Mouse (Mus musculus) heart, embryonic 16.5 days (tissue): Measurements from ENCODE around the gene Gnat2. TPM values are rescaled to one million over a fixed set of nuclear protein-coding genes. Genes with fewer than 3 reads are reported as not detected.

Source experiments
- ATAC-seq: fragments of 200-750 bp; cut with Nextera tagmentation; replicated peaks from 2 replicates; pipeline ENCODE4 v1.8.0; 2017; ENCODE audit warnings: moderate number of reproducible peaks; ENCODE audit not compliant: insufficient read depth, low FRiP score; ENCODE audit errors: extremely low read depth
- H3K27ac ChIP-seq: fragments of 300-500 bp; sonication (generic); 2 replicates; pipeline ENCODE4 v1.5.1; 2014; ENCODE audit warnings: mild to moderate bottlenecking, low read length, control low read depth, moderate library complexity
- H3K27me3 ChIP-seq: fragments of 300-500 bp; sonication (generic); 2 replicates; pipeline ENCODE4 v1.6.1; 2014; ENCODE audit warnings: low read length, mixed read lengths; ENCODE audit not compliant: control insufficient read depth, insufficient read depth
- H3K36me3 ChIP-seq: fragments of 300-500 bp; sonication (generic); 2 replicates; pipeline ENCODE4 v1.6.1; 2014; ENCODE audit not compliant: control insufficient read depth, insufficient read depth
- H3K4me1 ChIP-seq: fragments of 300-500 bp; sonication (generic); 2 replicates; pipeline ENCODE4 v1.6.1; 2014; ENCODE audit warnings: low read length, mixed read lengths; ENCODE audit not compliant: control insufficient read depth, insufficient read depth
- H3K4me2 ChIP-seq: fragments of 300-500 bp; sonication (generic); 2 replicates; pipeline ENCODE4 v1.6.1; 2014; ENCODE audit warnings: low read depth, mild to moderate bottlenecking, control low read depth, low read length
- H3K4me3 ChIP-seq: fragments of 300-500 bp; sonication (generic); 2 replicates; pipeline ENCODE4 v1.5.1; 2014; ENCODE audit warnings: mild to moderate bottlenecking, control low read depth, low read length
- H3K9ac ChIP-seq: fragments of 300-500 bp; sonication (generic); 2 replicates; pipeline ENCODE4 v1.6.1; 2014; ENCODE audit warnings: low read length, control low read depth
- H3K9me3 ChIP-seq: fragments of 300-500 bp; sonication (generic); replicated peaks from 2 replicates; pipeline ENCODE4 v1.6.1; 2016; ENCODE audit warnings: low read length; ENCODE audit not compliant: control insufficient read depth
- WGBS: fragments of 180-500 bp; shearing (Covaris S2); extraction: QIAGEN DNeasy Blood & Tissue Kit; methylation state at CpG from one replicate; pipeline ENCODE4 v1.1.7; 2014; 5-methylcytosine and 5-hydroxymethylcytosine counted together
- polyA plus RNA-seq: library from polyadenylated mRNA; unstranded; fragments of >200 nt; fragmentation: Nextera tagmentation; extraction: Ambion mirVana; gene quantifications from 2 replicates; pipeline ENCODE4 v1.2.1, GENCODE M21; 2015

Gnat2 gene
- polyA plus RNA-seq, 1 experiment from 2014 or later: 0.71 TPM

DNA sequence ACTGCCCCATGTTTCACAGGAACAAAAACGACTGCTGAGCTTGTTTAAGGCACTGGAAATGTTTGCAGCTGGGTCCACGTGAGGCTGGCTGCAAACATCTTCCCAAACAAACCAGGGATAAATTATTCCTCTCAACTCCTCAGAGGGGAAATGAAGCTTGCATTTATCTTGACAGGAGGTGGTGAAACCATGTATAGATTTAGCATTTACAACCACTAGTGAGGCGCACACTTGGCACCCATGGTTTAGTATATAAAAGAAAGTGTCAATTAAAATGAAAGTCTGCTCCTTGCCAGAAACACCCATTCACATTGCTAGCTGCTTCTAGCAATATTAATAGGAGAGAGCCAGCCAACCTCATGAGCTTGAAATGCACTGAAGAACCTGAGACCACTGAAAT lies 9.0 kb downstream of the Gnat2 start:
- Histone ChIP-seq H3K27me3 (no peaks in the 10 kb centered on the region), H3K27ac (no peak overlapping the region), H3K4me1 (peaks cover 5% of the 10 kb centered on the region; the same call in 1 of the 2 replicates), H3K9ac (no peak overlapping the region), H3K9me3 (no peaks in the 10 kb centered on the region), H3K4me3 (no peak overlapping the region), H3K4me2 (no peak overlapping the region), H3K36me3 (peaks cover 4% of the 10 kb centered on the region; the same call in 1 of the 2 replicates)
- WGBS: 40% methylated on average over 3 of the region's 3 CpGs
- no peak for ATAC-seq

DNA sequence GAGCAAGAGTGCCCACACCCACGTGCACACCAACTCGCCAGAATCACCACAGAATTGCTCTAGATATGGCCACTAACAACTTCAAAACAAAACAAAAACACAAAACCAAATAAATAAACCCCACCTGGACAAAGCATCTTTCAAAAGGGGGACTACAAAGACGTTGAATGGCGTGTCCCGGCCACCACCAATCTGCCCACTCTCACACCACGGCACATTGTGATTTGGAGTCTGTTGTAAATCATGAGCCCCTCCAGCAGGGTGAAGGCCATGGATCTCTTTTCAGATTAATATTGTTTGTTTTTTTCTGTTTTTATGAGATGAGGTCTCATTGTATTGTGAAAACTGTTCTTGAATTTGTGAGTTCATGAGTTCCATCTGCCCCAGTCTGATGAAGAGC lies 9.5 kb downstream of the Gnat2 start:
- Histone ChIP-seq H3K9ac (no peak overlapping the region), H3K27ac (no peak overlapping the region), H3K4me1 (peaks cover 5% of the 10 kb centered on the region; the same call in 1 of the 2 replicates), H3K4me2 (no peak overlapping the region), H3K9me3 (no peaks in the 10 kb centered on the region), H3K27me3 (no peaks in the 10 kb centered on the region), H3K36me3 (peaks cover 4% of the 10 kb centered on the region; the same call in 1 of the 2 replicates), H3K4me3 (no peak overlapping the region)
- WGBS: 89% methylated on average over 6 of the region's 6 CpGs
- no peak for ATAC-seq

DNA sequence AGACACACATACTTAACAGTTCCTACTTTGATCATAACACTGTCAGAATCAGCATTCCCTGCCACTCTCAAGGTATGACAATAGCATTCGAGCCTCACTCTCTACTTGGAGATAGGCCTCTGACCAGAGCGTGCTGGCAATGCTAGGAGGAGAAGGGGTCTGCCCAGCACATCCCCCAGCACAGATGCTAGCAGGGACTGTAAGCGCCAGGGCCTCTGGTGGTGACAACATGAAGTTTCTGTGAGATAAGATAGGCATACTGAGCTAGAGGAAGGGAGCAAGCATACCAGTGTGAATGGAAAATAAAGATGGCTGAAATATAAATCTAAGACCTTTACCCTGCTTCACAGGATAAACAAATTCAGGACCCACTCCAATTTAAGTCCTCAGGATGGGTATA lies 12.7 kb downstream of the Gnat2 start:
- no peak overlapping the region for H3K27ac ChIP-seq
- 27% methylated on average over 3 of the region's 3 CpGs for WGBS
- H3K4me1 ChIP-seq: peaks cover 5% of the 10 kb centered on the region; the same call in 1 of the 2 replicates
- no peak overlapping the region for H3K4me2 ChIP-seq
- no peaks in the 10 kb centered on the region for H3K9me3 ChIP-seq
- no peak overlapping the region for H3K9ac ChIP-seq
- peaks cover 28% of the 10 kb centered on the region for H3K36me3 ChIP-seq
- no peaks in the 10 kb centered on the region for H3K27me3 ChIP-seq
- peak; percentile 82 for ATAC-seq
- no peak overlapping the region for H3K4me3 ChIP-seq

DNA sequence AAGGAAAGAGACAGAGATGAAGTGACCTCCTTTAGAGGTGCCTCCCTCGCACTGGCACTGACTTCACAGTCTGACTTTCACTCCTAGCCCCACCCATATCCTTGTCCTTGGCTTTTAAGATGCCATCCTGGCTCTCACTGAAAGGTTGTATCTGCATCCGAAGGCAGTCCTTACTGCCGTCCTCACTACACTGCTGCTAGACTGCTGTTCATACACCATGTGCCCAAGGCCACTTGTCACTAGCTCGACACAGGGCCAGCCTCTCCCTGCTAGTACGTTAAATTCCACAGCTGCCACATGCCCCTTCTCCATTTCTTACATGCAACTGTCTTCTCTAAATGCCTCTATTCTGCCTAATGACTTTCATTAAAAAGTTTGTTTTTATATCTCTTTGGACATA lies 18.7 kb downstream of the Gnat2 start:
- no peak for ATAC-seq
- 72% methylated on average over 5 of the region's 5 CpGs for WGBS
- H3K9me3 ChIP-seq: no peaks in the 10 kb centered on the region
- H3K27me3 ChIP-seq: no peaks in the 10 kb centered on the region
- no peaks in the 10 kb centered on the region for H3K4me1 ChIP-seq
- H3K9ac ChIP-seq: no peak overlapping the region
- H3K27ac ChIP-seq: no peak overlapping the region
- peaks cover 47% of the 10 kb centered on the region for H3K36me3 ChIP-seq
- no peak overlapping the region for H3K4me2 ChIP-seq
- H3K4me3 ChIP-seq: no peak overlapping the region

DNA sequence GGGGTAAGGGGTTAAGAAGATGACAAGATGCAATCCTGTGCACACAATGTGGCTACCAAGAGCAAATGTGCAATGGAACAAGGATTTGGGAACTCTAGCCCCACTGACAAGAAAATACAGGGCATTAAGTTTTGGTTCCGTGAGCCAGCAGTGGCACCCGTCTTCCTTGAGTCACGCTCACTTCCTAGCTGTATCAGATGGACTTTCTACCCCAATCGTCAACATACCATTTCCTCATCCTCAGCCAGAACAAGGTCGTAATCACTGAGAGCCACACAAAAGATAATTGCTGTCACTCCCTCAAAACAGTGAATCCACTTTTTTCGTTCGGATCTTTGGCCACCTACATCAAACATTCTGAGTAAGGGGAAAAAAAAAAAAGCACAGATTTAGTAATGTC lies 19.7 kb downstream of the Gnat2 start:
- Histone ChIP-seq H3K9ac (no peak overlapping the region), H3K27ac (no peak overlapping the region), H3K4me3 (no peak overlapping the region), H3K27me3 (no peaks in the 10 kb centered on the region), H3K4me2 (no peak overlapping the region), H3K9me3 (no peaks in the 10 kb centered on the region), H3K4me1 (no peaks in the 10 kb centered on the region), H3K36me3 (peaks cover 48% of the 10 kb centered on the region)
- ATAC-seq: no peak
- WGBS: 66% methylated on average over 7 of the region's 7 CpGs

DNA sequence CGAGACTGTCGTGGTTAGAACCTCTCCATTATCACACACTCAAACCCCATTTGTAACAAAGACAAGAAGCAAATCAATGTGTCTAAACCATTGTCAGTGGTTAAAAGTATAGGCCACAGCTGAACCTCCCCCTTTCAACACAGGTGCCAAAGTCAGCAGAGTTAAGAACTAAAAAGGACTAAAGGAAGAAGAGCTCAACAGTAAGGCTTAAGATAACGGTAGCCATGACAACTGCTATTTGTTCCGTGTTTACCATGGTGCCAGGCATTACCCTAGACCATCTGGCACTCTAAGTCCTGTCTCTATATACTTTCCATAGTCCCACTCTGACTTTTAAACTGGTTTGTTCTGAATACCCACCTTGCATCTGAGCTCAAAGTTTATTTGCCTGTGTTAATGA lies 20.1 kb downstream of the Gnat2 start:
- Histone ChIP-seq H3K27me3 (no peaks in the 10 kb centered on the region), H3K9ac (no peak overlapping the region), H3K4me3 (no peak overlapping the region), H3K27ac (no peak overlapping the region), H3K9me3 (no peaks in the 10 kb centered on the region), H3K4me1 (no peaks in the 10 kb centered on the region), H3K4me2 (no peak overlapping the region), H3K36me3 (peaks cover 50% of the 10 kb centered on the region)
- 66% methylated on average over 4 of the region's 4 CpGs for WGBS
- ATAC-seq: no peak

DNA sequence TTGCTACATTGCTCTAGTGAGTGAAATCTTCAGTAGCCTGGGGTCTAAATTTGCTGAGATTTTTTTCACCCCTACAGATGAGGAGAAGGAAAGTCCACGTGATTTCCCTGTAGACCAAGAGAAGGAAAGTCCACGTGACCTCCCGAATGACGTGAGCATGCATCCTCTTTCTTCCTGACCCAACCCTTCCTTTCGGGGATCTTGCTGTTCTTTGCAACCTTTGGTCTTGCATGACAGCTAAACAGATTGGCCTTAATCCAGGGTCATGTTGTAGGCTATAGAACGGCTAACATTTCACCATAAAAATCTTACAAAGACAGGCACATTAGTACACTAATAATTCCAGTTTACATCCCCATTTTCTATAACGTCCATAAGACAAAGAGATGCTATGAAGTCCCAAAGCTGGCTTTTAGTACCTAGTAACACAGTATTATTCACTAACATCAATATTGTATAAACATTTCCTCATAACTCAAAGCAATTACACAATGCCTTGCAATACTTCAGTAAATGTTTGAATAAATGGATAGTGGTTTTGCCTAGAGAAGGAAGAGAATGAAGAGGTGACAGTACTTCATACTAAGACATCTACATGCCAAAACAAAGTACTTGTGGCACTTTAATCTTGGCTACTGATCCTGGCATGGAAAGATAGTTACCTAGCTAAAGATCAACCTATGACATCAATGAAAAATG lies 21.2 kb downstream of the Gnat2 start:
- Histone ChIP-seq H3K4me3 (no peak overlapping the region), H3K36me3 (peaks cover 42% of the 10 kb centered on the region), H3K4me2 (no peak overlapping the region), H3K9me3 (no peaks in the 10 kb centered on the region), H3K27ac (no peak overlapping the region), H3K4me1 (no peaks in the 10 kb centered on the region), H3K27me3 (no peaks in the 10 kb centered on the region), H3K9ac (no peak overlapping the region)
- ATAC-seq: no peak
- 77% methylated on average over 7 of the region's 7 CpGs for WGBS

DNA sequence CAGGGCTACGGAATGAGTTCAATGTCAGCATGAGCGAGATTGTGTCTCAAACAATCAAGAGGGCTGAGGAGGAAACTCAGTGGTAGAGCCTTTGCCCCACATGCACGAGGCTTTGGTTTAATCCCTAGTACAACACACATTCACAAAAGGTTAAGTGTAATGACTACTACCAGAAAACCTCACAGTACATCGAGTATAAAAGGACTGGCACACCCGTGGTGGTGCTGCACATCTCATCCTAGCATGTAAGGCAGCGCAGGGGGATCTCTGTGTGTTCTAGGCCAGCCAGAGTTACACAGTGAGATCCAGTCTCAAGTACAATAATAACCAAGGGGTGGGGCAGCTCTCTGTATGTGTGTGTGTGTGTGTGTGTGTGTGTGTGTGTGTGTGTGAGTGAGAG lies 24.9 kb downstream of the Gnat2 start:
- no peaks in the 10 kb centered on the region for H3K4me1 ChIP-seq
- no peaks in the 10 kb centered on the region for H3K27me3 ChIP-seq
- ATAC-seq: no peak
- H3K4me3 ChIP-seq: no peak overlapping the region
- 89% methylated on average over 6 of the region's 6 CpGs for WGBS
- no peak overlapping the region for H3K27ac ChIP-seq
- peaks cover 27% of the 10 kb centered on the region for H3K36me3 ChIP-seq
- H3K9ac ChIP-seq: no peak overlapping the region
- no peaks in the 10 kb centered on the region for H3K9me3 ChIP-seq
- no peak overlapping the region for H3K4me2 ChIP-seq

DNA sequence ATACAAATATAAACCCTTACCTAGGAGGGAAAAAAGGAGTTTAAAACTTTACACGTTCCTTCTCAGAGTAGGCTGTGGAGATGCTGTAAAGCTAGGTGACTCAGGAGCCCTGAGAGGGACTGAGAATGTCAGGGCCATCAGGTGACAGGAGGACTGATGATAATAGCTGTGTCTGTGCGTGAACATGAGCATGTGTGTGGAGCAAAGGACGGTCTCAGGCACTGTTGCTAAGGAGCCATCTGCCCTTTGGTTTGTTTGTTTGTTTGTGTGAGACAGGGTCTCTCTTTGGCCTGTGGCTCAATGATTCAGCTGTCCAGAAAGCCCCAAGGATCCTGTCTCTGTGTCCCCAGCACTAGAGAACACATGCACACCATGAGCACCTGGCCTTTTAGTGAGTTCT lies 28.5 kb downstream of the Gnat2 start:
- Histone ChIP-seq H3K4me2 (no peak overlapping the region), H3K27me3 (no peaks in the 10 kb centered on the region), H3K36me3 (peaks cover 14% of the 10 kb centered on the region), H3K9me3 (no peaks in the 10 kb centered on the region), H3K27ac (no peak overlapping the region), H3K4me1 (no peaks in the 10 kb centered on the region), H3K4me3 (no peak overlapping the region), H3K9ac (no peak overlapping the region)
- ATAC-seq: no peak
- WGBS: 59% methylated on average over 3 of the region's 3 CpGs
